Mouse (Mus musculus) right cerebral cortex, postnatal 36 days (tissue): ENCODE data around the gene Itpr2.
"Not testable (repeated sequence)": the region's sequence is repeated elsewhere in the genome, so short reads cannot be mapped to it uniquely, and the experiment has no call there.

Experiments used
- DNase-seq, 2 experiments: peaks; one replicate each; pipeline ENCODE4 v3.0.0; 2022; ENCODE audit warnings: low spot score in 2 of 2, mixed read lengths in 1 of 2

Gene Itpr2

DNA sequence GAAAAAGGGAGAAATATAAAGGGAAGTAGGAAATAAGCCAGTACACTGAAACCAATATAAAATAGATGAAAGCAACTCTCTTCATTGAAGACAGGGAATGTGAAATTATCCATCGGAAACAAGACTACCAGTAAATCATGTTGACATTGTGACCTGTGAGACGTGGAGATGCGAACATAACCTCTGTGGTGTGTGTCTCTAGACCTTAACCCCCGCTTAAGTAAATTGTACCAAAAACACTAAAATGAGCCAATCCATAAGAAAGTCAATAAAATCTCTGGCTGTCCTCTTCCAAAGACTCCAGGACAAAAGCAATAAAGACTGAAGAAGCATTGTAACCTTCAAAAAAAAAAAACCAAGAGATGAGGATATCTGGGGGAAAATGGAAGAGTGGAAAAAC lies 31.6 kb downstream of the Itpr2 start:
- DNase-seq = no peak

DNA sequence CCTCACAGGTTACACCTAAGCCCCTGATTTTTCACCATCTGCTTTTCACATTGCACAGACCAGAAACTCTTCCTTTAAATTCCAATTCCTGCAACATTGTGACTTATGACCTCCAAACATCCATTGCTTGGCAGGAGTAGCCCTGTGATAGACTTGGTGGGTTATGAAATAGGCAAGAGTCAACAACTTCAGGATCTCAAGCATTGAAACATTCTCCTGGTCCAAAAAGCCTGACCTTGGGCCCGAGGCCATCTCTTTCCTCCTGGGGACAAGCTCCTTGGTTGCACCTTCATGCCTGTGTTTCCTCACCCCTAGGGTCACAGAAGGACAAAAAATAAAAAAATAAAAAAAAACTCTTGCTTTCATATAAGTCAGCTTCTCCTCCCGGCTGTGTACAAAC lies 32.1 kb downstream of the Itpr2 start:
- DNase-seq = no peak

DNA sequence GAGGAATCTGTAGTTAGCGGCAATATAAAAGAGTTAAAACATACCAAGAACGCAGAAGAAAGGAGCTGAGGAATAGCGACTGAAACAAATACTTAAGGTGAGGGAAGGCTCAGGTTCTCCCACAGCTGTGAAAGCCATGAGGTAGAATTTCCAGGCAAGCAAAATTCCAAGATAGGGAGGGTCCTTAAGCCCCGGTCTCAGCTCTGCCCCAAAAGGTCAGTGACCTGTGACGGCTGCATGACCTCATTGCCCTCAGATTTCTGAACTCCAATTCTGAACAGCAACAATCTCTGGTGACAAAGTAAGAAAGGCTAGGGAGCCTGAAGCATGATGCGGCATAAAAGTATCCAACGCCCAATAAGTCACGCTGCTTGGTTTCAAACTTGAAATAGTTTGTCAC lies 33.7 kb downstream of the Itpr2 start:
- DNase-seq = no peak

DNA sequence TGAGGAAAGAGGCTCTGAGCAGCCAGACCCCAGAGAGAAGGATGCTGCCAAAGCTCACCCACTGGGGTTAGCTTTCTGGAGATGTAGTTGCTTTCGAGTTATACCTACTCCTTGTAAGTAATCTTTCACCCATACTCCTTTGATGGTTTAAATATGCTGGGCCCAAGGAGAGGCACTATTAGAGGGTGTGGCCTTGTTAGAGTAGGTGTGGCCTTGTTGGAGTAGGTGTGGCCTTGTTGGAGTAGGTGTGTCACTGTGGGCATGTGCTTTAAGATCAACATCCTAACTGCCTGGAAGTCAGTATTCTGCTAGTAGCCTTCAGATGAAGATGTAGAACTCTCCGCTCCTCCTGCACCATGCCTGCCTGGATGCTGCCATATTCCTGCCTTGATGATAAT lies 37.4 kb downstream of the Itpr2 start:
- not testable (repeated sequence) for DNase-seq

DNA sequence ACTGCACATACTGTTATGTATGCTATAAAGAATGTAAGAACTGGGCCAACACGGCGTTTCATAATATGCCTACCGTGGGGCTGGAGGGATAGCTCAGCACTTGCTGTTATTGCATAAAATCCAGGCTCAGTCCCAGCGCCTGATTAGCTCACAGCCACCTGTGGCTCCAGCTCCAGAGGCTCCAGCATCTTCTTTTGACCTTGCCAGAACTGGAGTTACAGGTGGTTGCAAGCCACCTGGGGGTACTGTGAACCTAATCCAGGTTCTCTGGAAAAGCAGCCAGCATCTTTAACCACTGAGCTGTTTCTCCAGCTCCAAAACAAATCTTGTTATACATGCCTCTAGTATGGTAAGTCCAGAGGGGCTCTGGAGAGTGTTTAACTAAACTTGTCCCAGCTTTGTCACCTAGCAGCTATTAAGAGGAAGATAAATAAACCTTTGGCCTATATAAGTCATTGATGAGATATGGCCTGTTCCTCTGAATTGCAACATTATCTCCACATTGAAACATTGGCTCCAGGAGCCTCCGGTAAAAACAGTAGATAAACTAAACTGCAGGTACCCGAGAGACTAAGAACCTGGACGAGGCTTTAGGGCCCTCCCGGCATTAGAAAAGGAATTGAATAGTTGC lies 37.9 kb downstream of the Itpr2 start:
- DNase-seq = no peak

DNA sequence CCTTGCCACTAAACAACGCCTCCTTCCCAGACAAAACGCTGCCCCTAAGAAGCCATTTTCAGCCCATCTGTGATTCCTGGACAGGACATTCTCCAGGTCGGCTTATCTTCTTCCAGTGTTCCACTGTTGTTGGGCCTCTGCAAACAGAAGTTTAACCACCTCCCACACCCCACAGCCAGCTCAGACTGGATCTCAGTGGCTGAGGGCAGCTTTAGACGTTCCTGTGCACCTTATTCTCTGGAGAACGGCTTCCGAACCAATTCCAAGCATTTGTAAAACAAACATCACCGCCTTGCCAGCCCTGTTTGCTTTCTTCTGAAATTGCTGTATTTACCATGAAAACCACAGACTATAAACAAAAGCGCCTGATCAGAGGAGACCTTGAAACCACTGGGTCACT lies 41.1 kb downstream of the Itpr2 start:
- DNase-seq = no peak

DNA sequence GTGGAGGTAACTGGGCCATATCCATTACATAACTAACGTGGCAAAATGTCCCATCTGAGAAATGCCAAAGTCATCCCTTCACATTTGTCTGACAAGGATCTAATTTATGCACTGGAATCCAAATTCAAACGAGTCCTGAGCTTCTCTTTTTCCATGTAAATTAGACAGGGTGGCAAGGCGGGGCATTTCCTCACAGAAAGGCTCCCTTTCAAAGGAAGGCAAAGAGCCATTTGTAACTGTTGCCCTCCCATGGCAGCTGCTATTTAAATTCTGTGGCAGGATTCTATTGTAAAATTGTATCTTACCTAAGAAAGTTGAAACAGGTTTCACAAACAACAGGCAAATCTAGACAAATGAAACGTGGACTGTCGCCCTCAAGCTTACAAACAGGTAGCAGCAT lies 43.6 kb downstream of the Itpr2 start:
- no peak for DNase-seq

DNA sequence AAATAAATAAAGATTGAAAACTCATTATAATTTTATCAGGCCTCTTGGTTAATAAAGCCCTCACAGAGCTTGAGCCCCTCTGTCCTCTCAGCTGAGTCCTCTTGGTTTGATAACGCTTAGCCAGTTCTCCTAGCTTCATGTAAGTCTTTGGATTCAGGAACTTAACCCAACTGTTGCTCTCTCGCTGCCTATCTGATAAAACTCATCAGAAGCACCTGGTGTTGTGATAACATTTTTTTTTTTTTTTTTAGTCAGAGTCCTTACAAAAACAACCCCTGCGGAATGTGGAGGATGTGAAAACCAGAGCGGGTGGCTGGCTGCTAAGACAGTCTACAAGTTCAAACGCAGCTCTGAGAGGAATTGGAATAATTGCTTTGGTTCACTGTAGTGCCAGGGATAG lies 45.3 kb downstream of the Itpr2 start:
- DNase-seq = no peak

DNA sequence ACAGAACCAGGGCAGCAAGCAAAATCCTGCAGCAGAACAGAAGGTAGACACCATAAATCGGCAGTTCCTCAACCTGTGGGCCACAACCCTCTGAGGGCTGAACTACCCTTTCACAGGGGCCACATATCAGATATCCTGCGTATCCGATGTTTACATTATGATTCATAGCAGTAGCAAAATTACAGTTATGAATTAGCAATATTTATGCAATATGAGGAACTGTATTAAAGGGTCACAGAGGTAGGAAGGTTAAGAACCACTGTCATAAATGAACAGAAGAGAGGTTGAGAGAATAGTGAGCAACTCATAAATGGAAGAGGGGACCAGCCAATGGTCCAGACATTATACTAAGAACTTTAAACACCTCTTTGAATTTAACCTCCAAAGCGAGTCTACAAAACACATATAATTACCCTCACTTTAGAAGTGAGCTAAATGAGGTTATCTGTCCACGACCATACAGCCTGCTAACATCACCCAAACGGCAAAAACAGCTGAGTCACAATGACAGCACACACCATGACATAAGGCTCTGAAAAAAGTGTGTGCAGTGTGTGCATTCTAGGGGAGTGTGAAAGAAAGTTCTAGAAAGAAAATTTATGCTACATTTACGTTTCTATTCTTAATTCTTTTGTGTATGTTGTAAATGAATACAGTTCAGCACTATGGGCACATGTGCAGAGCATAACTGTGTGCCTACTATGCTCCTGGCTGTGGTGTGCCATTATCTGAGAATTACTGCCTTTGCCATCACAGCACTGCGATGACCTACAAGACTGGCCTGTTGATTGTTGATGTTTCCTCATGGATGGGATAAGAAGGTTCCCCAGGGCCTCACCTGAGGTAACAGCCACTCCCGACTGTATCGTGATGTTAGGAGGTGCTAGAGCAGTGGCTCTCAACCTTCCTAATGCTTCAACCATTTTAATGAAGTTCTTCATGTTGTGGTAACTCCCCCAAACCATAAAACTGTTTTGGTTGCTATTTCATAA lies 47.2 kb downstream of the Itpr2 start:
- no peak for DNase-seq

DNA sequence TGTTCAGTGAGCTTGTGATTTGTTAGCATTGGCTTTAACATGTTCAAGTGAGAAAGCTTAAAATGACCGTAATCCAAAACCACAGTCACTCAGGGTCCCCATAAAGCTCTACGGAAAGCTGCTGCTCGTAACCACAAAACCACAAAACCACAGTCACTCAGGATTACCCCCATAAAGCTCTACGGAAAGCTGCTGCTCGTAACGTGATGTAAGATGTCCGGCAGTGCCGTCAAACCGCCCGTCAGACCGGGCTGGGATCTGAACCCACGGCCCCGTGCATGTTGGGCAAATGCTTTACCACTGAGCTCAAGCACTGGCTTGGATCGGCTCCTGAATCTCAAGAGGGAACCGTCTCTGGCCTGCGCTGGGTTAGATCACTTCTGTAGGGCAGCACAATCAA lies 49.5 kb downstream of the Itpr2 start:
- no peak for DNase-seq

DNA sequence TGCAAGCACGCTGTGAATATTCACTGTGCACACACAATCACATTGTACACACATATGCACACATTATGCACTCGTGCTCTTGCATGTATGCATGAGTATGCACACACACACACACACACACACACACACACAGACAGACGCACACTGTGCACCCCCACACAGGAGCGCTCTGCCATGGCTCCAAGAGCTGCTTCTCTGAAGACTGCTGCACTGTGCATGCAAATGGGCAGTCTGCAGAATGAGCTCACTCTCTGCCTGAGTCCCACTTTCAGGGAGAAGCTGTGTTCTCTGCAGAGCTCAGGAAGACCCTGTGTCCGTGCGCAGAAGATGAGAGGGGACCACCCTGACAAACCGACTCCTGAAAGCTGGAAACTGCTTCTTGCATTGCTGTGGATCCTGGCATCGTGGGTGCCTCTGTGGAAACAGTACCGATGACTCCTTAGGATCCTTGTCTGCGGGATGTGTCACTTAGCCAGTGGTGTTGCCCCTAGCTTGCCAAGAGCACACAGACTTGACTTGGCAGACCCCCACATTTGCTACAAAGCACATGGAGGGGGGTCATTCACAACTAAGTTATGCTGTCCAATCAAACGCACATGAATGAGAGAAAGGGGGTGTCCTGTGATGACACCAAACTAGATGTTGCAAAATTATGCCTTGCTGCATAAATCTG lies 55.9 kb downstream of the Itpr2 start:
- DNase-seq = no peak

DNA sequence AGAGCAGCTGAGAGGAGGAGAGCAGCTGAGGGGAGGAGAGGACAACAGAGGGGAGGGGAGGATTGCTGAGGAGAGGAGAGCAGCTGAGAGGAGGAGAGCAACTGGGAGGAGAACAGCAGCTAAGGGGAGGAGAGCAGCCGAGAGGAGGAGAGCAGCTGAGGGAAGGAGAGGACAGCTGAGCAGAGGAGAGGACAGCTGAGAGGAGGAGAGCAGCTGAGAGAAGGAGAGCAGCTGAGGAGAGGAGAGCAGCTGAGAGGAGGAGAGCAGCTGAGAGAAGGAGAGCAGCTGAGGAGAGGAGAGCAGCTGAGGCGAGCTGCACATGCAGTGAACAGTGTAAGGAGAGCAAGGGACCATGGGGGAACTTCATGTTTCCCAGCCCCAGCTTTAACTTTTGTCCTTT lies 62.2 kb downstream of the Itpr2 start:
- DNase-seq = no peak

DNA sequence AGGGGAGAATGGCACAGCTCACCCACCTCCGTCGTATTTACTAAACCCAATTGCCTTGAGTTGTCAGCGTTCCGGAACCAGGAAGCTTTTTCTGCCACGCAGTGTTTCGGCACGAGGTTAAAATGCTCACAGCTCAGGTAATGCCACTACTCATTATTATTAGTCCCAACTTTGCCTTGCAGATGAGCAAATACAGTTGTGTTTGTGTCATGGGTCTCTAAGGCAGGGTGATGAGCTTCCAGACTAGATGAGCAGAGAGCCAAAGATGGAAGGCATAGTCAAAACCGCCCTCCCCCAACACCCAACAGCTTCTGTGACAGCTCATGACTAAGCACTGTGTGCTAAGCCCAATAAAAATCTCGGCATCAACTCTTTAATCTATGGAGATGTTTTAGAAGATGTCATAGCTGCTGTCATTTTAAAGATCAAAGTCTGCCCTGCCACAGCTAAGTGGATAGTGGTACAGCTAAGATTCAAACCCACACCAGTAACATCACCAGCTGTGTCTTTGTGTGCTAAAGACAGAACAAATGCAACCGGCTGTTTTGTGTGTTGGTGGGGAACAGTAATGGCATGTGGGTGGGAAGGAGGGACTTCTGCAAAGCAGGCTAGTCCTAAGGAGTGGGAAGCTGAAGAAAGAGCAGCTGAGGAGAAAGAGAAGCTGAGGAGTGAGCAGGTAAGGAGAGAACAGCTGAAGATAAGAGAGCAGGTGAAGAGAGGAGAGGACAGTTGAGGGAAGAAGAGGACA lies 62.8 kb downstream of the Itpr2 start:
- DNase-seq = no peak

DNA sequence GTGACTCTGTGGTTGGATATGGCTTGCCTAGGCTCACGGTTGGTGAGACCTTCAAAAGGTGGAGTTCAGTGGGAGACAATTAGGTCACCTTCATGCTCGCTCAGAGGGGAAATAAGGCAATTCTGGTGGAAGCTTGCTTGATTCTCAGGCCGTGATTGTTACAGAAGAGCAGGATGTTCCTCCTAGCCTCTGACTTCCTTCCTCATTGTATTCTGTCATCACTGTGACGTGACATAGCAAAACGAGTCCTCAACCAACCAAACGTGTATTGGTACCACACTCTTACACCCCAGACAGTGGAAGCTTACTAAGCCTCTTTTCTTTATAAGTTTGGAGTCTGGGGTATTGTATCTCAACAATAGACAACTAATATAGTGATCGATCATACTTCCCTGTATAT lies 64.0 kb downstream of the Itpr2 start:
- no peak for DNase-seq

DNA sequence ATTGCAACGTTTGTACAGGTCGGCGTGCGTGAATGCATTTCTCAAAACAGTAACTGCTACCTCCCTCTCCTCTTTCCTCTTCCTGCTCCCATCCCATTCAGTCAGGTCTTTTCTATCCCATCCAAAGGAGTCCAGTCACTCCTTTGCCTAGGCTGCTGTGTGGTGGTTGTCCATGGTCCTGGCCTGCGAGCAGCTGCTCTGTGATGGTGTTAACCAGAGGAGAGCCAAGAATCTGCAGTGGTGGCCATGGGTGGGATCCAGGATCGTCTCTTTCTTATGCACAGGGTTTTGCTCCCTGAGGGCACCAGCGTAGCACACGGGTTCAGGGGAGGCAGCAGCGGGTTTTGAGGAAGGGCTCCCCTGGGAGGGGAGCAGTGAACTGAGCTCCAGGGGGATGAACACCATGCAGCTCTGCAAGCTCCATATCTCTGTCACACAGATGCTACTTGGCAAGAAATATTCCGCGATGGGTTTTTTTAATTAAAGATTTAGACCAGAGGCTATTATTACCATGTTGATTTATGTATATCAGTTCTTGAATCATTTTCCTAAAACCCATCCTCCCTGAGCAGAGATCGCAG lies 65.0 kb downstream of the Itpr2 start:
- no peak for DNase-seq

DNA sequence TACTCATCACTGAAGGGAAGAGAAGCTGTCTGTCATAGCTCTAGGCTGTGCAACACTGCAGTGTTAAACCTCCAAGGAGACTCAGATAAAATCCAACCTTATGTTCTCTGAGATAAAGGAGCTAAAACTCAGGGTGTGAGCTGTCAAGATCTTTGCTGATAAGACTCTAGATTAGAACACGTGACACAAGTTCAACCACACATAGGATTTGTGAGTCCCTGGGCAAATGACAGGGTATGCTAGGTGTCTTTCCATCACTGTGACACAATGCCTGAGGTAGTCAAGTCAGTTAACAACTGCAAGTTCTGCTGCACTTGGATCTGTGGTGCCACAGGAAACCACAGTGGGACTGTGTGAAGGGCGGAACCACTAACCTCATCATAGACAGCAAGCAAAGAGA lies 67.8 kb downstream of the Itpr2 start:
- no peak for DNase-seq

DNA sequence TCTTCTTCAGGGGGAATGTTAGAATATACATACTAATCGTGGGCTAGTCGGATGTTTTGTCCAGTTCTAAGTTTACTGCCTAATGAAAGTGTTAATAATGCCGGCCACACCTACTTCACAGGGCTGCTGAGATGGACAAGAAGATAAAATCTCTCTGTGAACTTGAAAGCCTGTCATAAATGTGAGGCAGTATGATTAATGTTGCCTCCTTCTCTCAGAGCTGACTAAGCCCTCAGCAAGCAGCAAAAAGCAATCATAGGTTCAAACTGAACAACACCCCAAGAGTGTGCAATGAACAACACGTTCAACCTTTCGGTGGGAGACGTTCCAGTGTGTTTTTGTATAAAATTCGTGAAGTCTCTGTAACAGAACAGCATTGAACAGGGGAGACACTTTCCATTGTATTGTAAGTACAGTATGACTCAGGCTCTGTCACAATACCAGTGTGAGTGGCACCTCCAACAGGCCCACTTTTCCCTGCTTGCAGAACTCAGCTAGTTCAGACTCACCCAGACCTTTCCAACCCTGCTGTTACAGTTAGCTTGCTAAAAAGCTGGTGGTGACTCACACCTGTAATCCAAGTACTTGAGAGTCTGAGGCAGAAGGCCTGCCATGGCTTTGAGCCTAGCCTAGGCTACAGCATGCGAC lies 69.7 kb downstream of the Itpr2 start:
- no peak for DNase-seq

DNA sequence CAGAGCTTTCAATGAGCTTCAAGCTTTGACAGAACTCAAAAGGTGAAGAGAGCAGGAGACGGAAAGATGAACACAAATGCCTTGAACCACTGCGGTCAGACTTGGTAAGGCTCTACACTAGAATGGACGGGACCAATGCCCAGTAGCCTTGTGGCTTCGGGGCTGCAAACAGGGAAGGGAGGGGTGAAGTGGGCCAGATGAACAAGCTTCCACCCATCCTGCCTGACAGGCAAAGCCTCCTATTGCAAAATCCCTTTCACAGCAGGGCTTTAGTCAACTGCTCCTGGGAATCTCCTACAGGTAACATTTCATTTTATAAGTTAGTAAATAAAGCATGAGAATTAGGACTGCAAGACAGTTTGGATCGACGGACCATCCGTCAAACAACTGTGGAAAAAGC lies 70.2 kb downstream of the Itpr2 start:
- no peak for DNase-seq

DNA sequence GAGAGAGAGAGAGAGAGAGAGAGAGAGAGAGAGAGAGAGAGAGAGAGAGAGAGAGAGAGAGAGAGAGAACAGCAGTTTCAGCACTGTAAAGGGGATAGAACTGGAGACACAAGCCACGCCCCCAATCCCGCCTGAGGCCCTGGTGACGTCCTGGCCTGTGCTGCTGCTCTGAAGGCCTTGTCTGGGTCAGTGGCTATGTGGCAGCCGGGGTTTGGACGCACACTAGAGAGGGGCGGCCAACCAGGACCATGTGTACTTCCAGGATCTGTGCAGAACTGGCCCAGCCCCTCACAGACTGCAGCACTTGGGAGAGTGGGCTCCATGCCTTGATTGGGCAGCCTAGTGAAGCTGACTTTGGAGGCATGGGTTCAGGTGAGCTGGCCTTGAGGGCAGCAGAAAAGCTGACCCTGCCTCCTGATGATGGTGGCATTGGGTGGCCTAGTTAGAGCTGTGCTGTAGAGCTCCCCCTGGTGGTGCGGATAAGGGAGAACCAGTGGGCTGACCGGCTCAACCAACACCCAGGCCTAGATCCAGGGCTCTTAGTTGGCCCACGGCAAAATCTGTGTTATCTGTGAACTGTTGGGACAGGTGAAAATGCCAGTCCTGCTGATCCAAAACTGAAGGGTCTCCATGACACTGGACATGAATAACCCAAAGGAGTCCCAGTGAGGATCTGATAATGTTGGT lies 72.2 kb downstream of the Itpr2 start:
- no peak for DNase-seq

DNA sequence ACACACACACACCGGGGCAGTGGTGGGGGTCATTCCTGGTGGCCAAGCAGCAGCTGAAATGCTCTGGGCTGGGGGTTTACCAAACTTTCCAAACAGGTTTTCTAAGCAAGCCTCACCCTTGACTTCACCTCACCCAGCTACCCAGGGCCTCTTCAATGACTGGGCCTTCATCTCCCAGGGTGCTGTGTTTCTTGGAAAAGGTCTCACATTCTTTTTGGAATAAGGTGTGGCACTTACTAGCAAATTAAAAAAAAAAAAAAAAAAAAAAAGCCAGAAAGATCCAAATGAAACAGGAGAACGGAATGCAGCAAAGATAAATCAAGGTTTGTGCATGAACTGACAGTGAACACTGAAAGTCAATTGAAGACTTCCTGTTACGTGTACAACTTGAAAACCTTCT lies 77.2 kb downstream of the Itpr2 start:
- no peak for DNase-seq

DNA sequence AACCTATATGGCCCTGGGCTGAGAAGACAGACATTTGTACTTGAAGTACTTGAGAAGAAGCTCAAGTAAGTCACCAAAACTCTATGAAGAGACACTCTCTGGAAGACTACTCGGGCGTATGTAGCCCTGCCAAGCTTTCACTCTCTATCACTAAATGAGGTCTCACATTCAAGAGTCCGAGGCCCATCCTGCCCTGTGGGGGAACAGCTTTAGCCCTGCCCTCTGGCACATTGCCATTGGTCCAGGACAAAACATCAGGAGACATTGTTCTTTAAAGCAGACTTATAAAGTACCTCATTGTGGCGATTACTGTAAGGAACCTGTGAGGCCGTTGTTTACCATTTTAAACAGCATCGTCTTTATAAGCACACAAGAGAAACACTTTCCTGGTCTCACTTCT lies 77.7 kb downstream of the Itpr2 start:
- no peak for DNase-seq
